Mouse (Mus musculus) left cerebral cortex, postnatal 25 days (tissue): ENCODE data around the gene Yipf4. TPM values are rescaled to one million over a fixed set of nuclear protein-coding genes. Genes with fewer than 3 reads are reported as not detected.
A peak's percentile ranks its signal among the peaks of the same experiment; 100 is the strongest.
"Not testable (repeated sequence)": the region's sequence is repeated elsewhere in the genome, so short reads cannot be mapped to it uniquely, and the experiment has no call there.

Experiments used
- DNase-seq, 2 experiments: peaks; one replicate each; pipeline ENCODE4 v3.0.0; 2022; ENCODE audit warnings: low spot score in 2 of 2, mixed read lengths in 1 of 2
- intact Hi-C: fragments of 180-260 bp; cut with DNase I; formaldehyde crosslinking; loops from one replicate; pipeline ENCODE4 v1.15.1; 2025
- total RNA-seq, 2 experiments: library from RNA; stranded (reverse); gene quantifications; 2 replicates each; pipeline ENCODE4 v1.2.3; 2021

Gene Yipf4
- total RNA-seq = 10 to 100 TPM; 74.8 to 87.1 TPM

GRCm38 (mm10) chr17:74489024-74489900, at the start of gene Yipf4:
TSS of gene Yipf4 (plus strand) at chr17:74489493.
- intact Hi-C loops = loop anchor here (1.0 to 5.0 kb wide), 2 partner anchors 39 to 92 kb away; partner anchors contain the start of genes Birc6 and Slc30a6

GRCm38 (mm10) chr17:74440486-74440885, 48.8 kb upstream of the Yipf4 start:
- DNase-seq = no peak
- intact Hi-C loops = no loop called here

More at GRCm38 (mm10) chr17:74489024-74489900, at the start of gene Yipf4:
- DNase-seq = peak; percentile 98 to 99

GRCm38 (mm10) chr17:74449776-74450175, 39.5 kb upstream of the Yipf4 start:
- intact Hi-C loops = no loop called here

GRCm38 (mm10) chr17:74453928-74454327, 35.4 kb upstream of the Yipf4 start:
- intact Hi-C loops = no loop called here

More at GRCm38 (mm10) chr17:74449776-74450175, 39.5 kb upstream of the Yipf4 start:
- no peak for DNase-seq

GRCm38 (mm10) chr17:74454660-74455059, 34.6 kb upstream of the Yipf4 start:
- DNase-seq = no peak
- intact Hi-C loops = no loop called here

More at GRCm38 (mm10) chr17:74453928-74454327, 35.4 kb upstream of the Yipf4 start:
- DNase-seq = no peak

GRCm38 (mm10) chr17:74455426-74455825, 33.9 kb upstream of the Yipf4 start:
- intact Hi-C loops = no loop called here
- DNase-seq = no peak

- intact Hi-C loops = no loop called here
- no peak for DNase-seq
These were observed 32.5 kb upstream of the Yipf4 start for GRCm38 (mm10) chr17:74456825-74457224.

GRCm38 (mm10) chr17:74457972-74458677, 31.2 kb upstream of the Yipf4 start:
- DNase-seq = no peak
- intact Hi-C loops = no loop called here

- intact Hi-C loops = no loop called here
- DNase-seq = no peak
These were observed 30.4 kb upstream of the Yipf4 start, which contains the start of gene Nlrc4 for GRCm38 (mm10) chr17:74458711-74459408. TSS of gene Nlrc4 (minus strand) at chr17:74459142.

GRCm38 (mm10) chr17:74463510-74463909, 25.8 kb upstream of the Yipf4 start:
- intact Hi-C loops = no loop called here
- no peak for DNase-seq

- intact Hi-C loops = not testable (repeated sequence)
These were observed 21.3 kb upstream of the Yipf4 start for GRCm38 (mm10) chr17:74467981-74468380.

GRCm38 (mm10) chr17:74470133-74470532, 19.2 kb upstream of the Yipf4 start:
- intact Hi-C loops, DNase-seq: not testable (repeated sequence)

More at GRCm38 (mm10) chr17:74467981-74468380, 21.3 kb upstream of the Yipf4 start:
- DNase-seq = not testable (repeated sequence)

GRCm38 (mm10) chr17:74480361-74481069, 8.8 kb upstream of the Yipf4 start:
- no peak for DNase-seq
- intact Hi-C loops = no loop called here

- intact Hi-C loops = loop anchor here (1.0 to 10.0 kb wide), 3 partner anchors 38 to 155 kb away; partner anchors contain the start of genes Birc6 and Slc30a6
- no peak for DNase-seq
These were observed 568 bp downstream of the Yipf4 start for GRCm38 (mm10) chr17:74489901-74490220.

GRCm38 (mm10) chr17:74491565-74491964, 2.3 kb downstream of the Yipf4 start:
- DNase-seq = no peak
- intact Hi-C loops = loop anchor here (10.0 kb wide), 1 partner anchor 153 kb away; no protein-coding TSS in a partner anchor

GRCm38 (mm10) chr17:74500204-74500603, 10.9 kb downstream of the Yipf4 start:
- intact Hi-C loops = no loop called here
- no peak for DNase-seq

- no peak for DNase-seq
- intact Hi-C loops = no loop called here
These were observed 11.8 kb downstream of the Yipf4 start for GRCm38 (mm10) chr17:74501085-74501484.

- peak; percentile 26 to 84 for DNase-seq
- intact Hi-C loops = no loop called here
These were observed 18.6 kb downstream of the Yipf4 start for GRCm38 (mm10) chr17:74507934-74508333.

- intact Hi-C loops = no loop called here
- no peak for DNase-seq
These were observed 19.3 kb downstream of the Yipf4 start for GRCm38 (mm10) chr17:74508600-74508999.
